Mouse (Mus musculus) MEL (cell line): Measurements from ENCODE around the gene Erap1. TPM values are rescaled to one million over a fixed set of nuclear protein-coding genes. Genes with fewer than 3 reads are reported as not detected.

Experiments
- DNase-seq: peaks from one replicate; pipeline ENCODE4 v3.0.0; 2011; ENCODE audit warnings: low read depth, low spot score
- H3K27ac ChIP-seq: 2 replicates; pipeline ENCODE4 v1.5.1; 2012; ENCODE audit warnings: low read depth, mild to moderate bottlenecking, control low read depth, low read length, moderate library complexity; ENCODE audit not compliant: control insufficient read depth
- H3K27me3 ChIP-seq, 2 experiments: fragments of 150-350 bp in 1 of 2; sonication (generic) in 1 of 2; 2 replicates each; pipeline ENCODE4 v1.6.1; 2012; ENCODE audit warnings: low read length in 2 of 2, mild to moderate bottlenecking in 2 of 2, improper control_type of control experiment in 1 of 2, moderate library complexity in 1 of 2; ENCODE audit not compliant: insufficient read depth in 2 of 2, control insufficient read depth in 1 of 2
- H3K36me3 ChIP-seq, 2 experiments: 2 replicates each; pipeline ENCODE4 v1.6.1; 2012 to 2014; ENCODE audit warnings: low read length in 2 of 2, improper control_type of control experiment in 1 of 2, inconsistent platforms in 1 of 2, mild to moderate bottlenecking in 1 of 2; ENCODE audit not compliant: insufficient read depth in 2 of 2, control insufficient read depth in 1 of 2
- H3K4me1 ChIP-seq, 2 experiments: fragments of 150-350 bp in 1 of 2; sonication (generic) in 1 of 2; 2 replicates each; pipeline ENCODE4 v1.6.1; 2012; ENCODE audit warnings: low read length in 2 of 2, improper control_type of control experiment in 1 of 2, mild to moderate bottlenecking in 1 of 2; ENCODE audit not compliant: insufficient read depth in 2 of 2, control insufficient read depth in 1 of 2
- H3K4me3 ChIP-seq, 2 experiments: fragments of 150-350 bp in 1 of 2; sonication (generic) in 1 of 2; 2 replicates each; pipeline ENCODE4 v1.5.1; 2012; ENCODE audit warnings: low read depth in 2 of 2, low read length in 2 of 2, mild to moderate bottlenecking in 2 of 2, moderate library complexity in 2 of 2, control low read depth in 1 of 2, improper control_type of control experiment in 1 of 2; ENCODE audit not compliant: control insufficient read depth in 1 of 2, insufficient read depth in 1 of 2
- H3K79me2 ChIP-seq: 2 replicates; pipeline ENCODE4 v1.6.1; 2012; ENCODE audit warnings: mild to moderate bottlenecking, low read length, moderate library complexity; ENCODE audit not compliant: control insufficient read depth, poor library complexity, insufficient read depth
- H3K9ac ChIP-seq: 2 replicates; pipeline ENCODE4 v1.6.1; 2012; ENCODE audit warnings: low read depth, mild to moderate bottlenecking, control low read depth, low read length, moderate library complexity; ENCODE audit not compliant: control insufficient read depth, poor library complexity, severe bottlenecking
- H3K9me3 ChIP-seq: fragments of 150-350 bp; sonication (generic); replicated peaks from 2 replicates; pipeline ENCODE4 v1.6.1; 2012; ENCODE audit warnings: mild to moderate bottlenecking, low read length, improper control_type of control experiment, moderate library complexity; ENCODE audit not compliant: insufficient read depth
- BHLHE40 ChIP-seq: IDR thresholded peaks from 2 replicates; pipeline ENCODE4 v1.6.1; 2012; ENCODE audit warnings: low read depth, mild to moderate bottlenecking, inconsistent platforms, low read length, improper control_type of control experiment, borderline replicate concordance
- CHD2 ChIP-seq: IDR thresholded peaks from 2 replicates; pipeline ENCODE4 v1.6.1; 2011; ENCODE audit warnings: low read length, improper control_type of control experiment
- CTCF ChIP-seq, 3 experiments: IDR thresholded peaks in 2 of 3; conservative IDR thresholded peaks in 1 of 3; 2 replicates each; pipeline ENCODE4 v1.5.1; 2011 to 2012; ENCODE audit warnings: low read length in 3 of 3, low read depth in 2 of 3, mild to moderate bottlenecking in 2 of 3, improper control_type of control experiment in 1 of 3, inconsistent platforms in 1 of 3, mixed read lengths in 1 of 3, moderate library complexity in 1 of 3; ENCODE audit not compliant: control insufficient read depth in 1 of 3, insufficient read depth in 1 of 3, poor library complexity in 1 of 3, severe bottlenecking in 1 of 3
- E2F4 ChIP-seq: IDR thresholded peaks from 2 replicates; pipeline ENCODE4 v1.6.1; 2011; ENCODE audit warnings: low read depth, low read length, improper control_type of control experiment, borderline replicate concordance
- EP300 ChIP-seq, 2 experiments: IDR thresholded peaks; 2 replicates each; pipeline ENCODE4 v1.6.1; 2011; ENCODE audit warnings: improper control_type of control experiment in 2 of 2, low read length in 2 of 2, low read depth in 1 of 2, mild to moderate bottlenecking in 1 of 2
- ETS1 ChIP-seq: IDR thresholded peaks from 2 replicates; pipeline ENCODE4 v1.6.1; 2012; ENCODE audit warnings: low read depth, mild to moderate bottlenecking, inconsistent platforms, low read length, improper control_type of control experiment, moderate library complexity
- GABPA ChIP-seq: IDR thresholded peaks from 2 replicates; pipeline ENCODE4 v1.6.1; 2012; ENCODE audit warnings: low read depth, mild to moderate bottlenecking, inconsistent platforms, low read length, improper control_type of control experiment, moderate library complexity
- GATA1 ChIP-seq: IDR thresholded peaks from 2 replicates; pipeline ENCODE4 v1.6.1; 2011; ENCODE audit warnings: low read depth, low read length, improper control_type of control experiment
- HCFC1 ChIP-seq: IDR thresholded peaks from 2 replicates; pipeline ENCODE4 v1.6.1; 2012; ENCODE audit warnings: low read depth, mild to moderate bottlenecking, inconsistent platforms, low read length, improper control_type of control experiment, moderate library complexity
- JUND ChIP-seq: IDR thresholded peaks from 2 replicates; pipeline ENCODE4 v1.6.1; 2011; ENCODE audit warnings: low read depth, mild to moderate bottlenecking, improper control_type of control experiment, low read length
- KAT2A ChIP-seq: conservative IDR thresholded peaks from 2 replicates; pipeline ENCODE4 v1.6.1; 2012; ENCODE audit warnings: low read depth, low read length, improper control_type of control experiment, inconsistent platforms
- MAX ChIP-seq: IDR thresholded peaks from 2 replicates; pipeline ENCODE4 v1.6.1; 2011; ENCODE audit warnings: low read length, improper control_type of control experiment
- MAZ ChIP-seq: IDR thresholded peaks from 2 replicates; pipeline ENCODE4 v1.6.1; 2012; ENCODE audit warnings: low read depth, mild to moderate bottlenecking, inconsistent platforms, low read length, improper control_type of control experiment
- MXI1 ChIP-seq: IDR thresholded peaks from 2 replicates; pipeline ENCODE4 v1.6.1; 2011; ENCODE audit warnings: mild to moderate bottlenecking, low read depth, low read length, improper control_type of control experiment
- MYB ChIP-seq: IDR thresholded peaks from 2 replicates; pipeline ENCODE4 v1.6.1; 2011; ENCODE audit warnings: mild to moderate bottlenecking, low read depth, low read length, improper control_type of control experiment
- MYC ChIP-seq: IDR thresholded peaks from 2 replicates; pipeline ENCODE4 v1.6.1; 2011; ENCODE audit warnings: low read depth, mild to moderate bottlenecking, low read length, improper control_type of control experiment, moderate library complexity
- NELFE ChIP-seq: IDR thresholded peaks from 2 replicates; pipeline ENCODE4 v1.6.1; 2011; ENCODE audit warnings: low read depth, low read length, improper control_type of control experiment
- NRF1 ChIP-seq: IDR thresholded peaks from 2 replicates; pipeline ENCODE4 v1.6.1; 2014; ENCODE audit warnings: low read depth, mild to moderate bottlenecking, inconsistent platforms, low read length, improper control_type of control experiment, moderate library complexity; ENCODE audit not compliant: poor library complexity, insufficient read depth, severe bottlenecking
- POLR2A ChIP-seq, 2 experiments: IDR thresholded peaks; 2 replicates each; pipeline ENCODE4 v1.6.1; 2011 to 2012; ENCODE audit warnings: low read length in 2 of 2, mild to moderate bottlenecking in 2 of 2, control low read depth in 1 of 2, improper control_type of control experiment in 1 of 2, low read depth in 1 of 2, moderate library complexity in 1 of 2; ENCODE audit not compliant: control insufficient read depth in 1 of 2, insufficient read depth in 1 of 2, poor library complexity in 1 of 2
- POLR2AphosphoS2 ChIP-seq: IDR thresholded peaks from 2 replicates; pipeline ENCODE4 v1.6.1; 2011; ENCODE audit warnings: low read length, improper control_type of control experiment
- POLR2AphosphoS5 ChIP-seq: IDR thresholded peaks from 2 replicates; pipeline ENCODE4 v1.6.1; 2012; ENCODE audit warnings: low read depth, borderline replicate concordance, mild to moderate bottlenecking, inconsistent platforms, low read length, moderate library complexity, mixed read lengths
- RAD21 ChIP-seq: IDR thresholded peaks from 2 replicates; pipeline ENCODE4 v1.6.1; 2011; ENCODE audit warnings: mild to moderate bottlenecking, low read depth, low read length, improper control_type of control experiment
- RCOR1 ChIP-seq: IDR thresholded peaks from 2 replicates; pipeline ENCODE4 v1.6.1; 2012; ENCODE audit warnings: low read depth, mild to moderate bottlenecking, inconsistent platforms, low read length, improper control_type of control experiment
- SIN3A ChIP-seq: IDR thresholded peaks from 2 replicates; pipeline ENCODE4 v1.6.1; 2012; ENCODE audit warnings: low read length, improper control_type of control experiment, inconsistent platforms
- SMC3 ChIP-seq: IDR thresholded peaks from 2 replicates; pipeline ENCODE4 v1.6.1; 2011; ENCODE audit warnings: low read depth, low read length, improper control_type of control experiment
- TAL1 ChIP-seq: IDR thresholded peaks from 2 replicates; pipeline ENCODE4 v1.6.1; 2012; ENCODE audit warnings: mild to moderate bottlenecking, inconsistent platforms, low read length, moderate library complexity, mixed read lengths
- TBP ChIP-seq: IDR thresholded peaks from 2 replicates; pipeline ENCODE4 v1.8.0; 2011; ENCODE audit warnings: low read depth, low read length, improper control_type of control experiment
- TCF12 ChIP-seq: IDR thresholded peaks from 2 replicates; pipeline ENCODE4 v1.6.1; 2014; ENCODE audit warnings: low read depth, mild to moderate bottlenecking, inconsistent platforms, low read length, improper control_type of control experiment, moderate library complexity
- UBTF ChIP-seq: IDR thresholded peaks from 2 replicates; pipeline ENCODE4 v1.6.1; 2012; ENCODE audit warnings: low read depth, mild to moderate bottlenecking, inconsistent platforms, low read length, improper control_type of control experiment, moderate library complexity, borderline replicate concordance; ENCODE audit not compliant: insufficient read depth
- USF2 ChIP-seq, 2 experiments: IDR thresholded peaks; 2 replicates each; pipeline ENCODE4 v1.6.1; 2011 to 2012; ENCODE audit warnings: improper control_type of control experiment in 2 of 2, low read length in 2 of 2, borderline replicate concordance in 1 of 2, inconsistent platforms in 1 of 2, low read depth in 1 of 2, mild to moderate bottlenecking in 1 of 2; ENCODE audit not compliant: insufficient read depth in 1 of 2
- ZC3H11A ChIP-seq: IDR thresholded peaks from 2 replicates; pipeline ENCODE4 v1.6.1; 2012; ENCODE audit warnings: low read depth, mild to moderate bottlenecking, inconsistent platforms, low read length, improper control_type of control experiment
- ZKSCAN1 ChIP-seq: IDR thresholded peaks from 2 replicates; pipeline ENCODE4 v1.6.1; 2012; ENCODE audit warnings: low read depth, mild to moderate bottlenecking, inconsistent platforms, low read length, improper control_type of control experiment, moderate library complexity
- ZMIZ1 ChIP-seq: IDR thresholded peaks from 2 replicates; pipeline ENCODE4 v1.6.1; 2012; ENCODE audit warnings: low read depth, mild to moderate bottlenecking, inconsistent platforms, low read length, improper control_type of control experiment, moderate library complexity
- ZNF384 ChIP-seq: IDR thresholded peaks from 2 replicates; pipeline ENCODE4 v1.6.1; 2012; ENCODE audit warnings: low read depth, mild to moderate bottlenecking, inconsistent platforms, low read length, improper control_type of control experiment
- polyA plus RNA-seq, 2 experiments: library from polyadenylated mRNA; stranded (reverse) in 1 of 2; unstranded in 1 of 2; fragments of >175 nt in 1 of 2; fragments of >200 nt in 1 of 2; gene quantifications; 2 replicates each; pipeline versions ENCODE4 v1.2.1 to v1.2.4; 2012; ENCODE audit warnings: low replicate concordance in 2 of 2, low read depth in 1 of 2; ENCODE audit not compliant: insufficient read length in 2 of 2, insufficient read depth in 1 of 2, missing spikeins in 1 of 2
- total RNA-seq: library from RNA; depleted of rRNA; stranded (reverse); fragments of 300-350 nt; gene quantifications from 2 replicates; pipeline ENCODE4 v1.2.3, GENCODE M21; 2012; rRNA removed

Erap1 gene
- 6.6 and 11.4 TPM in 2 replicates for total RNA-seq
- polyA plus RNA-seq: 10 to 100 TPM in 1 of 2 experiments, 1 to 10 TPM in 1; 9.7 to 48.3 TPM

DNA sequence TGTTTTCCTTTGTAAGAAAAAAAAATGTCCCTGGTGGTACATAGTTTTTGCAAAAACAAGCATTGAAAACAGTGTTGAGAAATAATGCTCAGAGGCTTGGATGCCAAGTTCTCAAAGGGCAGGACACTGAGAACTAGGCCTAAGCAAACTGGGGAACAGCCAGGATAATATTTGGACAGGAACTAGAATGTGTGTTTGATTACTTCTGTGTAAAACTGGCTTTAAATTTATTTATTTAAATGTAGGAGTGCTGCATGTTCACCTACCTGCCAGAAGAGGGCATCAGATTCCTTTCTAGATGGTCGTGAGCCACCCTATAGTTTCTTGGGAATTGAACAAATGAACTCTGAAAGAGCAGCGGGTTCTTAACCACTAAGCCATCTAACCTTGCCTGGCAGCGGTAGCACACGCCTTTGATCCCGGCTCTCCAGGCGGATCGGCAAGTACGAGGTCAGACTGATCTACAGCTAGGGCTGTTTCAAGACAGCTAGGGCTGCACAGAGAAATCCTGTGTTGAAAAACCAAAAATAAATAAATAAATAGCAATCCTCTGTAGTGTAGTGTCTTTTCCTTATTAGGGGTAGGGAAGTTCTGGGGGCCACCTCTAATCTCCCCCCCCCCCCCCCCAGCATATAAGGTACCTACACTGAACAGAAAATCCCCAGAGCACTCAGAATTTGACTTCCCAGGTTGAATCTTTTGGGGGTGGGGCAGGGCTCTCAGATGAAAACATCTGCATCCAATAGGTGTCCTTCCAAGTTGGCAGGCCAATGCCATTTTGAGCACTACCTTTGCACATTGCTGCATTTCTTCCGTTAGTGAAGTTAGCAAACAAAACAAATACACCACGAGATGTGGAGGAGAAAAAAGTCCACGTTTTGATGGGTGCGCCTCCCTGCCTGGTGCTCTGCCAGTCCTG, at the start of gene Erap1:
Gene Erap1 (plus strand): TSS at position 776 of the 919 bp plus-strand sequence.
- peak within 1 kb of the TSS; percentile 87 to 91 for H3K4me3 ChIP-seq
- no peaks in the 10 kb centered on the region for H3K9me3 ChIP-seq
- H3K36me3 ChIP-seq: peaks cover 0 to 5% of the 10 kb centered on the region in 2 experiments; a peak in 2 of 4 replicates
- H3K27me3 ChIP-seq: no peaks in the 10 kb centered on the region
- H3K79me2 ChIP-seq: peaks cover 6% of the 10 kb centered on the region; the same call in 1 of the 2 replicates
- DNase-seq: peak; percentile 89
- H3K9ac ChIP-seq: peak within 1 kb of the TSS; percentile 90
- H3K4me1 ChIP-seq: no peaks in the 10 kb centered on the region; a peak in 1 of 4 replicates
- H3K27ac ChIP-seq: peak within 1 kb of the TSS; percentile 90
- TF ChIP-seq JUND (no peak), POLR2A (IDR thresholded peaks at IDR 0.05; ENCODE audit: control insufficient read depth in 1 of 2, insufficient read depth in 1 of 2, low read depth in 1 of 2, low read length in 2 of 2, poor library complexity in 1 of 2) (peak in 1 of 2 experiments; percentile 18; a peak in 1 of 4 replicates), MXI1 (no peak), KAT2A (no peak), NELFE (peak; percentile 55), RAD21 (peak; percentile 90), TAL1 (no peak), ZNF384 (0 out of 2 replicates have a peak, but pooled peaks have one; percentile 40), NRF1 (no peak), SIN3A (no peak; the same call in none of the 2 replicates), CTCF (IDR thresholded peaks at IDR 0.05 in 2 of 3, conservative IDR thresholded peaks at IDR 0.05 in 1 of 3; ENCODE audit: control insufficient read depth in 1 of 3, insufficient read depth in 1 of 3, low read depth in 2 of 3, low read length in 3 of 3, poor library complexity in 1 of 3, severe bottlenecking in 1 of 3) (peak; percentile 54 to 86 (median 76)), ZKSCAN1 (no peak), ZC3H11A (peak; percentile 95), UBTF (no peak), ETS1 (peak; percentile 1; the same call in 1 of the 2 replicates), HCFC1 (0 out of 2 replicates have a peak, but pooled peaks have one; percentile 39), MAX (no peak), ZMIZ1 (no peak), USF2 (IDR thresholded peaks at IDR 0.05; ENCODE audit: borderline replicate concordance in 1 of 2, insufficient read depth in 1 of 2, low read depth in 1 of 2, low read length in 2 of 2) (no peak), MYC (0 out of 2 replicates have a peak, but pooled peaks have one; percentile 53), GATA1 (no peak), RCOR1 (no peak), TBP (peak; percentile 53), EP300 (IDR thresholded peaks at IDR 0.05; ENCODE audit: low read depth in 1 of 2, low read length in 2 of 2) (no peak), BHLHE40 (no peak), POLR2AphosphoS5 (no peak), MYB (no peak), TCF12 (0 out of 2 replicates have a peak, but pooled peaks have one; percentile 8), GABPA (no peak), SMC3 (peak; percentile 88), MAZ (no peak), E2F4 (no peak), POLR2AphosphoS2 (no peak; the same call in 1 of the 2 replicates), CHD2 (no peak)
